Mouse (Mus musculus) G1E-ER4 (cell line): ENCODE measurements around the gene Ntrk3. TPM values are rescaled to one million over a fixed set of nuclear protein-coding genes. Genes with fewer than 3 reads are reported as not detected.

Experiments
- GATA1 ChIP-seq: IDR thresholded peaks from one replicate; pipeline ENCODE4 v1.8.0; 2012; ENCODE audit warnings: low read length, inconsistent platforms
- polyA plus RNA-seq: library from polyadenylated mRNA; stranded (reverse); fragments of >175 nt; gene quantifications from 2 replicates; pipeline ENCODE4 v1.2.3, GENCODE M21; 2012

Ntrk3 gene
- polyA plus RNA-seq, 1 experiment, result 0.01 TPM

DNA sequence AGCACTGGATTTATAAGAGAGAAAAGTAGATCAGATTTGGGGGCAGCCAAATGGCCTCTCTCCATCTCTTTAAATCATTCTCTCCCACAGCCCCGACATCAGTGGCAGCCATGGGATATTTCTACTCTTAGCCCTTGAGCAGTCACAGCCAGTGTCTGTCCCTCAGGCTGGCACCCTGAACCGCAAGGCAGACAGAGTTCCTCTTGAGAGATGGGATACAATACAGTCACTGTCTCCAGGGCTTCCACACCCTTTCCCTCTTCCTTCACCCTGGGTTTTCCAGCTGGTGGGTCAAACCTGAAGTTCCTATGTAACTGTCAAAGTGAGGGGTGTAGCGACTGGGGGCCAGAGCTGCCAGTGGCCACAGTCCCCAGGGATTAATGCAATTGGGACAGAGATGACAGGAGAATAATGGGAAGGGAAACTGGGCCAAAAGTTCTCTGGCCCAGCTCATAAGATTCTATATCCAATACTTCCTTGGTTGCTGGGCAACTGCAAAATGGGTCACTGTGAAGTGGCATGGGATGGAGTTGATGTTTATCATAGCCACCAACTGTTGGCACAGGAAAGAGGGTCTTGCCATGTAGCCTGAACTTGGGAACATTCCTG is 483.9 kb downstream of the Ntrk3 start:
- TF ChIP-seq GATA1, result no peak

DNA sequence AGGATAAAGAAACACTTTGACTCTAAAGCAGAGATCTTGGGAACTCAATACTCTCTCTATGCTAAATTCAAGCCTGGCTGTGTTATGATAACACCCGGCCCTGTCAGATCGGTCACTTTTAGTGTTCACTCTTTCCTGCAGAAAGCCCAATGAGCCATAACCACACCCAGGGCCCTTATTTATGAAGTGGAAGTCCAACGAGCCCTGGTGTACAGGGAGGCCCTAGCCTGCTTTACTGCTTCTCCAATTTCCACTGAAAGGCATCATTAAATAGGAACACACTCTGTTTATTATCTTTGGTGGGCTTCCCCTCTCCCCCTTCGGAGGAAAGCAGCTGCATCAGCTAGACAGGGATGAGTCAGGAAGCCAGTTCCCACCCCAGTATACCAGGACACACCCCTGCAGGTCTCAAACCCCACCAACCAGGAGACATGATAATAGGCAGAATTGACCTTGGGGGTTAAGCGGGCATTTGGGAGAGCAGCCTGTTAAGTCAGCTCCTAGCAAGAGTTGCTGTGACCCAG is 489.6 kb downstream of the Ntrk3 start:
- no peak for TF ChIP-seq GATA1

DNA sequence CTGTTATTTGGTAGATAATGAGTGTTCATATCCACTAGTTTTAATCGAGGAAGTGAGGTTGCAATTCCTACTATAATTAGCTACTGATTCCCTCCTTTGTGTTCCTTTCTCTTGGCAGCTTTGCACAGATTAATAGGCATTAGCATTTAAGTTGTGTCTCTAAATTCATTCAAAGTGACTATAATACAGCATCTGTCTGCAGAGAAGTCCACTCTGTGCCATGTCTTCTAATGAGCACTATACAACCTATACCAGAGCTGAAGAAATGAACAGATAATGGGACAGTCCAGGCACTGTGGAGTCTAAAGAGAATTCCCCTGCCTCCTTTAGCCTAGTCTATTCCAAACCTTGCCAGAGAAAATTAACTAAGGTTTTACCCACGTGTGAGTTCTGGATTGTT is 498.8 kb downstream of the Ntrk3 start:
- TF ChIP-seq GATA1, result no peak

DNA sequence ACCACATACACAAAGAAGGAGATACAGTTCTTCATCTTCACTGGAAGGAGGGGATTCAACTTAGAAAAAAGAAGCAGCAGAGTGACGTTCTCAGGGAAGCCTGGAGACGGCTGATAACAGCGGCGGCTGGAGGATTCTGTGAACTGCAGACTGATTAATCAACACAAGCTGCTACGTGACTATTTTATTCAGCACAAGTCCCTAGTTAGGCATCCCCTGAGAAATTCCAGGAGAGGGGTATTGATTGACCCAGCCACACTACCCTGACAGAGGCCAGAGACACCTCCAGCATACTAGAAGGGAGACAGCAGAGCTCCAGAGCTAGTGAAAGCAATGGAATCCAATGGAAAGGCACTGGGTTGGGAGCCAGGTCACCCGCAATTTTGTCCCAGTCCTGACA is 516.1 kb downstream of the Ntrk3 start:
- no peak for TF ChIP-seq GATA1

DNA sequence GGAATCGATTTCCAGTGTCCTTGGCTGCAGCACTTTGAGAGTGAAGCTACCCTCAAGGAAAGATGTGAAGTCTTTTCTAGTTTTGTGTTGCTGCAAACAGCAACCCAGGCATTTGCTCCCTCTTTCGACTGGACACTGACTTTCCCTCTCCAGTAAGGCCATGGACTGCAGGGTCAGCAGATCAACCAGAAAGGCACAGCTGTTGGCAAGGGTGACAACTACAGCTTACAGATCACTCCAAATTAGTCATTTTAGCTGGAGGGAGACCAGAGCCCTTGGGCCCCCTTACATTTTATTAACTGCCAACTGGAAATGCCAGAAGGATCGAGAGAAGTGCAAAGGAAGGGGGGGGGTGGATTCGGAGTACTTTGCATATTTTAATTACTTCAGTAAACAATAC is 516.9 kb downstream of the Ntrk3 start:
- TF ChIP-seq GATA1, result no peak

DNA sequence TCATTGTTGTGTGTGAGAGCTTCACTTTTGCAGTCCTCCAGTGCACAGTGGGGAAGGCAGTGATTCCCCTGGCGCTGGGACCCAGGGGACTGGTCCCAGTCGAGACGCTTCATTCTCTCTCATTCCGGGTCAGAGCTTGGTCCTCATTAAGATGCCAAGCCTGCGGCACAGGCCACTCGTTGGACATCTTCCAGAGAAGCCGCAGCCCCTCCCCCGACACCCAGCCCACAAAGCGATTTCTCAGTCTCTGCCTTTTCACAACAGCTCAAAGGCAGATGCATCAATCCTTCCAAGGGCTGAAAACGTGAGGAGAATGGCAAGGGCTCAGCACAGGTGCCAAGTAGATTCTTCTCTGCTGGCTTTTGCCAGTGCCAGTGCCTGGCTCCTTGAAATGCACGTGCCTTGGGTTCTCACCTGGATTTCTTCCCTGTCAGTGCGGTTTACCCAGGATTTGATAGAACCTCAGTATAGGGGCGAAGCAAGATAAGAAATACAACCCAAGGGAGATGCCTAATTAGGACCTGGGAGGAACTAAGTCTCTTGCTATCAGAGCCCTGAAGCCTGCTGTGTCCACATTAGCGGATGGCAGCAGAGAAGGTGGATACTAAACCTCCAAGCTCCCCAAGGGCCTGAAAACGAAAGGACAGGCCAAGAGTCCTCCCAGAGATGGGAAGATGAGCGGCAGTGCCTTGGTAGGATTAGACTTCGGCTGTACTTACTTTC is 546.7 kb downstream of the Ntrk3 start:
- no peak for TF ChIP-seq GATA1

DNA sequence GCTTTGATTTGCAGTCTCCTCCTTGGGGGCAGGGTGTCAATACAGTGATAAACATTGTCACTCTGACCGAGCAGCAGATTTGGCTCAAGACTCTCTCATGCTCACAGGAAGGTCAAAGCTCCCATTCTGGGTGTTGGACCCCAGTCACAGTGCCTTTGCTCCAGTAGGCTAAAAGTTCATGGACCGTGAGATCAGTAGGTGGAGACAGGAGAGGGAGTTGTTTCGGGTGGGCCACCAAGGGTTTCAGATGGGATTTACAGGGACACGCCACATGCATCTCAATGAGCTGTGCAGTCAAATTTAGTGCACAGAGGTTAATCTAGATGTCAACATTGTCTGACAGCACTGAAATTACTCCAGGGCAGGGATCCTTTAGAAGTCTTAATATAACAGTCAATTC is 552.2 kb downstream of the Ntrk3 start:
- TF ChIP-seq GATA1, result no peak

DNA sequence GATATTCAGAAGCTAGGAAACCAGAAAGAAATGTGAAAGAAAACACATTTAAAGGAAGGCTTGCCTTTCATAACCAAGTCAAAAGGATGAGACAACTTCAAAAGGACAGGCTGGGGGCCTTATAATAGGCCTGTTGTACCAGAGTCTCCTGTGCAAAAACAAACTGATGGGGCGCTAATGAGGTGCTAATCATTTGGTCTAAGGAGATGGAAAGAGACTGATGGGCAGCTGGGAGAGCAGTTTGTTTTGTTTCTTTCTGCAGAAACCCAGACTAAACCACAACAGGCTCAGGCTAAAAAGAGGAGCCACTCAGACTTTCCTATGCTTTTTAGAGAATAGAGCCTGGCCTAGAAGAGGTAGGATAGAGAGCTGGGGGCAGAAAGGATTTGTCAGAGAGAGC is 554.4 kb downstream of the Ntrk3 start:
- TF ChIP-seq GATA1, result no peak

DNA sequence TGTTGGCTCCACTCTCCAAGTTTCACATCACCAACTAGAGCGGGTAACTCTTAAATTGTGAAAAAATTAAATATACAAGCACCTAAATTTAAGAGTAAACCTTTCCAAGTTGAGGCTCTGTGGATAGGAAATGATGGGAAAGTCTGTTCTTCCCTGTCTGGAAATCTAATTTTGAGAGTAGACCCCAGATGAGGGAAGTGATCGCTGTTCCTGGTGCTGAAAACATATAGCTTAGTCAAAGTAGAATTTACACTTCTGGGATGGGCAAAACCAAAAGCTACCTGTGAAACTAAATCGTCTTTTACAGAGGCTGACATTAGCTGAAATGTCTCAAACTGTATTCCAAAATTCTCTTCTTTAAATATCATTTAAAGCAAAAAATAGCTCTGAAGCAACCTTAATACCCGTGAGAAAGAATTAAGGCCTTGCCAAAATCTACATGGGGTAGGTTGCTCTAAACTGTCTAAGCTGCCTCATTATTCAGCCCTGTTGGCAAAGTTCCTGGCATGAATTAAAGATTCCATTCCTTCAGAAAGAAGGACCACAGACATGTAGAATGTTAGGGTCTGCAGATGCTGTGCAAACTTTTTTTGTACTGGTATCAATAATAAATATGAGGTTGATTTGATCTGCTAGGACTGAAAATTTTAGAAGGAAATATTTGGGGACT is 557.7 kb downstream of the Ntrk3 start:
- TF ChIP-seq GATA1, result no peak

DNA sequence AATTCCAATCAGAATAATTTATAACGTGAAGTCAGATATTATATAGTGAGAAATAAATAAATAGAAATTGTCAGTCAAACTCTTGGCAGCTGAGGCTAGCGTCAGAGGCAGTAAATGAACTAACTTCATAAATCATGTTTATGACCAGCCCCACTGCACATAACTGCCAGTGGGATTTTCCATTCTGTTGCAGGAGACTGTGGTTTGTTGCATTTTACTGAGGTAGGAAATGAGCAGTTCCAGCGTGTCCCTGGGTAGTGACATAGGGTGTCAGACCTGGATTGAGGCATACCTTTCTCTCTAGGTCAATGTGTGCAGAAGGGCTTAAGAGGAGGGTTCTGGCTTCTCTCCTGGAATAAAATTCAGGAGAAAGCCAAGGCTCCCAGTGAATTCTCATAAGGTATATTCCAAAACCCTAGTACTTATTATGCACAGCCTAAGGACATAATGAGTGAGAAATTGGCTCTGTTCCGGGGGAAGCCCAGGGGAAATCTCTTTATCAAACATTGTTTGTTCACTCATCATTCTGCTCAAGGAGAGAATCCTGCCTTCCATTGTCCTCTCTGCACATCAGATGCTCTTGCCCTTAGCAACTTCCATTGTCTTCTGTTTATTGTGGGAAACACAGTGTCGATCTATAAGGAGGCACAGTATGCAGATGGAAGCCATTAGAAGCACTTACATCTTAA is 565.4 kb downstream of the Ntrk3 start:
- TF ChIP-seq GATA1, result no peak

DNA sequence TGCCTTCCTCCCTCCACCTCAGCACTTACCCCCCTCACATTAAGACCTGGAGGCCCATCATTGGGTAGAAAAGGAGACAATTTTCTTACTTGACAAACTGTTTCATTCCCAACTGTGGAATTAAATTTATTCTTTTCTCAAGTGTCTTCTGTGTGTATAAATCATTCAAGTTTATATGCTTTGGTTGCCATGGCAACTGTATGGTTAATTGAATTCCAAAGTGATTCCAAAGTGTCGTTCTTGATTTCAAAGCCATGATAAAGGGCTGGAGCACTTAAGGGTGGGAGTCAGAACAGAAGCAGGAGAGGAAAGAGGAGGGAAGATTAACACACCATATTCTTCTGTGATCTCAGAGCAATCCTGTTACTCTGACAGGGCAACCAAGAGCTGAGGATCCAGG is 572.3 kb downstream of the Ntrk3 start:
- no peak for TF ChIP-seq GATA1

DNA sequence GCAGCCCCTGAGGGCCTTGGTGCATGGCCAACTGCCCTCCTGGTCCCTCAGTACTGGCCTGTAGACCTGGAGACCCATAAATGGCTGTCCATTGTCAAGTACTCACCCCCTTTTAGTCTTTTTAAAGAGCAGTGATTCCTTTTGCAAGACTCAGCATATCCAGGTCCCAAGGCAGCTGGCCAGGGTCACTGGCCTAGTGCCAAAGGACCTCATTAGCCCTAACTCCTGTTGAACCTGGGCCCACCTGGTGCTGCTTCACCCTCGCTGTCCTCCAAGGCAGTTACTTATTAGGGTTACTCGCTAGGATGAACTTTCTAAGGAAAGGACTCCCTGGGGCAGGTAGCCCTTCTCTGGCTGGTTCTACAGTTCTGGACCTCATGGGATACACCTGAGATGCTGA is 579.9 kb downstream of the Ntrk3 start:
- no peak for TF ChIP-seq GATA1

DNA sequence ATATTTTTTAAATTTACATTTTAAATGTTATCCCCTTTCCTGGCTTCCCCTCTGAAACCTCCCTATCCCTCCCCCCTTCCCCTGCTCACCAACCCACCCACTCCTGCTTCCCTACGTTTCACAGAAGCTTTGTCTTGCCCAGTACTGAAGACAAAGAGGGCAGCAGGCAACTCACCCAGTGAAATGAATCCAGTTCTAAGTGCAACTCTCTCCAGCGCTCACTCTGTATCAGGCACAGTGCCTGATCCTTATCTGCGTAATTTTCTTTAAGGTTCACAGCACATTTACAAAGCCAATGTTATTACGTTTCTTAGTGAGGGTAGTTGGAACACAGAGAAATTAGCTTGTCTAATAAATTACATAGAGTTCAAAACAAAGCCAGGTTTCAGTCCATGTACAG is 592.6 kb downstream of the Ntrk3 start:
- TF ChIP-seq GATA1, result no peak

DNA sequence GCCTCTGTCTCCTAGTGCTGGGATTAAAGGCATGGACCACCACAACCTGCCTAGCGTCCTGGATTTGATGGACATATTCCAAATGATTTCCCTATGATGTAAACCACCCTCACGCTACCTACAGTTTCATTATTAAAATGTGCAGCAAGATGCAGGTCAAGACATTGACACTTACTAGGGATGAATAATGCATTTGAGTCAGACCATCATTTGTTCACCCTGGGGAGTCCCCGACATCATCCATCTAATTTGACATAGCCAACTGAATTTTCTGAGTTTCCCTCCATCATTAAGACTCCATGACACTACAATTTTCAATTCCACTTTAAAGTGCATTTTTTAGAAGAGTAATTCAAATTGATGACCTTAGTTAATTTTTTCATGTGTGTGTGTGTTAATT is 593.0 kb downstream of the Ntrk3 start:
- no peak for TF ChIP-seq GATA1

DNA sequence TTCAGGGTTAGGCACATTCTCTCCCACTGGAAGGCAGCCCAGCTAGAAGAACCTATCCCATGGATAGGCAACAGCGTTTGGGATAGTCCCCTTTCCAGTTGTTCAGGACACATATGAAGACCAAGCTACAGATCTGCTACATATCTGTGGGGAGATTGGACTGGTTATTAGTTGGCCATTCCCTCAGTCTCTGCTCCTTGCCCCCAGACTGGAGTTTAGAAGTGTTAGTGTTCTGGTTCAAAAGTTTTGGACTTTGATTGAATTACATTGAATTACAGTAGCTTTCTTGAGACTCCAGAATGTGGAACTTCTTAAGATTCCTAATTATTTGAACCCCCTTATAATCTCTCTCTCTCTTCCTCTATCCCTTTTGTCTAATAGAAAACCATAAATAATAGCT is 607.8 kb downstream of the Ntrk3 start:
- TF ChIP-seq GATA1, result no peak

Other genes starting within 250 kb of the Ntrk3 start
- gene Mrps11, start 45.1 kb upstream of the Ntrk3 start, polyA plus RNA-seq, result 105 and 127 TPM in 2 replicates
- 11.9 and 33.1 TPM in 2 replicates for gene Mrpl46, start 45.5 kb upstream of the Ntrk3 start, polyA plus RNA-seq
- 8.9 and 13.7 TPM in 2 replicates for gene Det1, start 109.3 kb upstream of the Ntrk3 start, polyA plus RNA-seq
- gene Aen, start 157.8 kb upstream of the Ntrk3 start, polyA plus RNA-seq, result 117 and 201 TPM in 2 replicates
- 2.0 and 2.5 TPM in 2 replicates for gene Isg20, start 175.4 kb upstream of the Ntrk3 start, polyA plus RNA-seq